Mouse (Mus musculus) heart, embryonic 14.5 days (tissue): ENCODE measurements around the gene Cubn. TPM values are rescaled to one million over a fixed set of nuclear protein-coding genes. Genes with fewer than 3 reads are reported as not detected.

ENCODE experiments used
- ATAC-seq: fragments of 200-750 bp; cut with Nextera tagmentation; 2 replicates; pipeline ENCODE4 v1.8.0; 2017; ENCODE audit warnings: low read depth, moderate TSS enrichment; ENCODE audit not compliant: insufficient number of reproducible peaks, insufficient read depth, low FRiP score
- H3K27ac ChIP-seq, 2 experiments: fragments of 200-500 bp in 1 of 2; fragments of 300-500 bp in 1 of 2; sonication (generic) in 1 of 2; replicated peaks in 1 of 2; 2 replicates each; pipeline ENCODE4 v1.5.1; 2012 to 2014; ENCODE audit warnings: low read depth in 2 of 2, low read length in 2 of 2, control low read depth in 1 of 2, mild to moderate bottlenecking in 1 of 2, mixed read lengths in 1 of 2; ENCODE audit not compliant: control insufficient read depth in 1 of 2, insufficient read depth in 1 of 2
- H3K27me3 ChIP-seq: fragments of 300-500 bp; sonication (generic); 2 replicates; pipeline ENCODE4 v1.6.1; 2014; ENCODE audit warnings: mild to moderate bottlenecking, low read length, control low read depth; ENCODE audit not compliant: control insufficient read depth, insufficient read depth
- H3K36me3 ChIP-seq: fragments of 300-500 bp; sonication (generic); 2 replicates; pipeline ENCODE4 v1.6.1; 2014; ENCODE audit warnings: mild to moderate bottlenecking, control low read depth, low read length, mixed read lengths; ENCODE audit not compliant: control insufficient read depth, insufficient read depth
- H3K4me1 ChIP-seq, 2 experiments: fragments of 200-500 bp in 1 of 2; fragments of 300-500 bp in 1 of 2; sonication (generic) in 1 of 2; 2 replicates each; pipeline ENCODE4 v1.6.1; 2012 to 2014; ENCODE audit warnings: low read length in 2 of 2, control low read depth in 1 of 2, mixed read lengths in 1 of 2; ENCODE audit not compliant: control insufficient read depth in 2 of 2, insufficient read depth in 2 of 2
- H3K4me2 ChIP-seq: fragments of 300-500 bp; sonication (generic); 2 replicates; pipeline ENCODE4 v1.6.1; 2014; ENCODE audit warnings: mild to moderate bottlenecking, low read length
- H3K4me3 ChIP-seq, 2 experiments: fragments of 200-500 bp in 1 of 2; fragments of 300-500 bp in 1 of 2; sonication (generic) in 1 of 2; 2 replicates each; pipeline ENCODE4 v1.5.1; 2012 to 2014; ENCODE audit warnings: low read length in 2 of 2, mild to moderate bottlenecking in 2 of 2, control low read depth in 1 of 2, low read depth in 1 of 2, moderate library complexity in 1 of 2; ENCODE audit not compliant: control insufficient read depth in 1 of 2, insufficient read depth in 1 of 2
- H3K9ac ChIP-seq: fragments of 300-500 bp; sonication (generic); 2 replicates; pipeline ENCODE4 v1.6.1; 2014; ENCODE audit warnings: mild to moderate bottlenecking, low read length
- H3K9me3 ChIP-seq: fragments of 300-500 bp; sonication (generic); 2 replicates; pipeline ENCODE4 v1.6.1; 2016; ENCODE audit warnings: low read length, control low read depth; ENCODE audit not compliant: control insufficient read depth
- WGBS: fragments of 180-500 bp; shearing (Covaris S2); extraction: QIAGEN DNeasy Blood & Tissue Kit; methylation state at CpG from one replicate; pipeline ENCODE4 v1.1.7; 2014; 5-methylcytosine and 5-hydroxymethylcytosine counted together
- polyA plus RNA-seq: library from polyadenylated mRNA; unstranded; fragments of >200 nt; fragmentation: Nextera tagmentation; extraction: Ambion mirVana; gene quantifications from 2 replicates; pipeline ENCODE4 v1.2.1, GENCODE M21; 2014

The Cubn gene
- polyA plus RNA-seq, 1 experiment from 2014 or later = 0.50 TPM

- Histone ChIP-seq H3K27ac (peak overlapping the region; percentile 73 to 75), H3K4me3 (no peak overlapping the region), H3K4me2 (no peak overlapping the region), H3K9me3 (no peaks in the 10 kb centered on the region), H3K9ac (no peak overlapping the region), H3K4me1 (peaks cover 0 to 19% of the 10 kb centered on the region in 2 experiments), H3K36me3 (no peaks in the 10 kb centered on the region), H3K27me3 (no peaks in the 10 kb centered on the region)
- 32% methylated on average over 3 of the region's 3 CpGs for WGBS
- no peak for ATAC-seq
Measured at GRCm38 (mm10) chr2:13391018-13391417, 100.6 kb downstream of the Cubn start.

- no peaks in the 10 kb centered on the region for H3K9me3 ChIP-seq
- H3K4me1 ChIP-seq = peaks cover 12 to 24% of the 10 kb centered on the region in 2 experiments
- H3K4me3 ChIP-seq = no peak overlapping the region
- WGBS = 95% methylated on average over 5 of the region's 5 CpGs
- no peak for ATAC-seq
- H3K4me2 ChIP-seq = no peak overlapping the region
- no peak overlapping the region for H3K9ac ChIP-seq
- peak overlapping the region in 1 of 2 experiments; percentile 31; a peak in 1 of 4 replicates for H3K27ac ChIP-seq
- no peaks in the 10 kb centered on the region for H3K27me3 ChIP-seq
- H3K36me3 ChIP-seq = no peaks in the 10 kb centered on the region
Measured at GRCm38 (mm10) chr2:13386631-13387030, 105.0 kb downstream of the Cubn start.

GRCm38 (mm10) chr2:13385542-13386345 is 105.9 kb downstream of the Cubn start:
- WGBS = 45% methylated on average over 3 of the region's 3 CpGs
- no peaks in the 10 kb centered on the region for H3K9me3 ChIP-seq
- peak overlapping the region; percentile 89 to 94 for H3K27ac ChIP-seq
- H3K9ac ChIP-seq = 0 out of 2 replicates have a peak overlapping the region, but pooled peaks have one; percentile 28
- no peaks in the 10 kb centered on the region for H3K27me3 ChIP-seq
- peak; percentile 51; the same call in 1 of the 2 replicates for ATAC-seq
- H3K4me1 ChIP-seq = peaks cover 12 to 24% of the 10 kb centered on the region in 2 experiments
- no peaks in the 10 kb centered on the region for H3K36me3 ChIP-seq
- no peak overlapping the region for H3K4me3 ChIP-seq
- no peak overlapping the region for H3K4me2 ChIP-seq

- Histone ChIP-seq H3K9ac (0 out of 2 replicates have a peak overlapping the region, but pooled peaks have one; percentile 28), H3K9me3 (no peaks in the 10 kb centered on the region), H3K36me3 (no peaks in the 10 kb centered on the region), H3K4me2 (no peak overlapping the region), H3K4me3 (no peak overlapping the region), H3K27me3 (no peaks in the 10 kb centered on the region), H3K4me1 (peaks cover 12 to 24% of the 10 kb centered on the region in 2 experiments), H3K27ac (peak overlapping the region; percentile 89 to 94)
- whole genome bisulfite sequencing = 17% methylated on average over 4 of the region's 4 CpGs
- ATAC-seq = peak; percentile 78
Measured at GRCm38 (mm10) chr2:13384775-13385541, 106.7 kb downstream of the Cubn start.

GRCm38 (mm10) chr2:13376166-13376565 is 115.4 kb downstream of the Cubn start:
- WGBS = 86% methylated on average over 4 of the region's 4 CpGs
- Histone ChIP-seq H3K9ac (no peak overlapping the region), H3K4me2 (no peak overlapping the region), H3K9me3 (no peaks in the 10 kb centered on the region), H3K27me3 (no peaks in the 10 kb centered on the region), H3K4me1 (peaks cover 10 to 16% of the 10 kb centered on the region in 2 experiments), H3K27ac (no peak overlapping the region), H3K4me3 (no peak overlapping the region), H3K36me3 (no peaks in the 10 kb centered on the region)
- ATAC-seq = no peak

GRCm38 (mm10) chr2:13373291-13373690 is 118.3 kb downstream of the Cubn start:
- H3K4me1 ChIP-seq = peaks cover 11 to 22% of the 10 kb centered on the region in 2 experiments
- no peaks in the 10 kb centered on the region for H3K36me3 ChIP-seq
- H3K27me3 ChIP-seq = no peaks in the 10 kb centered on the region
- 55% methylated on average over 1 of the region's 1 CpGs for WGBS
- no peak overlapping the region for H3K4me3 ChIP-seq
- H3K4me2 ChIP-seq = no peak overlapping the region
- no peak for ATAC-seq
- peak overlapping the region; percentile 95 to 100 for H3K27ac ChIP-seq
- no peak overlapping the region for H3K9ac ChIP-seq
- no peaks in the 10 kb centered on the region for H3K9me3 ChIP-seq

GRCm38 (mm10) chr2:13372825-13373224 is 118.8 kb downstream of the Cubn start:
- no peaks in the 10 kb centered on the region for H3K27me3 ChIP-seq
- peaks cover 11 to 22% of the 10 kb centered on the region in 2 experiments for H3K4me1 ChIP-seq
- peak overlapping the region; percentile 57; the same call in 1 of the 2 replicates for H3K9ac ChIP-seq
- no peak for ATAC-seq
- peak overlapping the region; percentile 95 to 100 for H3K27ac ChIP-seq
- WGBS = 56% methylated on average over 3 of the region's 3 CpGs
- peak overlapping the region; percentile 54 for H3K4me2 ChIP-seq
- H3K36me3 ChIP-seq = no peaks in the 10 kb centered on the region
- H3K4me3 ChIP-seq = no peak overlapping the region
- no peaks in the 10 kb centered on the region for H3K9me3 ChIP-seq
